Mouse (Mus musculus) heart, embryonic 10.5 days (tissue): ENCODE results near the gene A730061H03Rik. TPM values are rescaled to one million over a fixed set of nuclear protein-coding genes. Genes with fewer than 3 reads are reported as not detected.

ENCODE experiments used
- DNase-seq: peaks from one replicate; pipeline ENCODE4 v3.0.0-alpha.2; 2017; ENCODE audit warnings: low spot score
- H3K27ac ChIP-seq: fragments of 300-500 bp; sonication (generic); 2 replicates; pipeline ENCODE4 v1.5.1; 2016; ENCODE audit warnings: mild to moderate bottlenecking
- H3K27me3 ChIP-seq: fragments of 300-500 bp; sonication (generic); 2 replicates; pipeline ENCODE4 v1.6.1; 2016; ENCODE audit warnings: mild to moderate bottlenecking; ENCODE audit not compliant: poor library complexity, insufficient read depth, severe bottlenecking
- H3K36me3 ChIP-seq: fragments of 300-500 bp; sonication (generic); 2 replicates; pipeline ENCODE4 v1.6.1; 2016; ENCODE audit warnings: mild to moderate bottlenecking, moderate library complexity
- H3K4me1 ChIP-seq: fragments of 300-500 bp; sonication (generic); 2 replicates; pipeline ENCODE4 v1.6.1; 2016; ENCODE audit warnings: mild to moderate bottlenecking
- H3K4me3 ChIP-seq: fragments of 300-500 bp; sonication (generic); 2 replicates; pipeline ENCODE4 v1.5.1; 2016; ENCODE audit warnings: mild to moderate bottlenecking, moderate library complexity
- H3K9me3 ChIP-seq: fragments of 300-500 bp; sonication (generic); 2 replicates; pipeline ENCODE4 v1.6.1; 2016; ENCODE audit warnings: mild to moderate bottlenecking, moderate library complexity
- WGBS: fragments of 180-500 bp; shearing (Covaris S2); methylation state at CpG from one replicate; pipeline ENCODE4 v1.1.7; 2016; 5-methylcytosine and 5-hydroxymethylcytosine counted together
- polyA plus RNA-seq: library from polyadenylated mRNA; unstranded; fragments of >200 nt; fragmentation: Nextera tagmentation; extraction: Ambion mirVana; gene quantifications from 2 replicates; pipeline ENCODE4 v1.2.1, GENCODE M21; 2016

The A730061H03Rik gene
- 1.3 TPM in 1 of 2 replicates, not detected in the other for polyA plus RNA-seq

- peak; percentile 100 for DNase-seq
- Histone ChIP-seq H3K27me3 (no peaks in the 10 kb centered on the region), H3K9me3 (no peaks in the 10 kb centered on the region), H3K36me3 (peaks cover 29% of the 10 kb centered on the region), H3K4me3 (peak within 1 kb of the TSS; percentile 77), H3K27ac (peak within 1 kb of the TSS; percentile 98), H3K4me1 (peaks cover 16% of the 10 kb centered on the region)
- WGBS = under 1% methylated on average over 51 of the region's 51 CpGs
Observed at GRCm38 (mm10) chr14:55560202-55561073, at the start of gene A730061H03Rik. A730061H03Rik (minus strand) TSS chr14:55560406.

- 92% methylated on average over 6 of the region's 6 CpGs for WGBS
- H3K36me3 ChIP-seq = peaks cover 58% of the 10 kb centered on the region
- DNase-seq = no peak
Observed at GRCm38 (mm10) chr14:55608339-55608738, 48.1 kb upstream of the A730061H03Rik start.

GRCm38 (mm10) chr14:55605743-55606459 is 45.7 kb upstream of the A730061H03Rik start:
- H3K4me3 ChIP-seq = no peak overlapping the region
- peaks cover 81% of the 10 kb centered on the region for H3K36me3 ChIP-seq
- H3K4me1 ChIP-seq = peaks cover 20% of the 10 kb centered on the region
- no peak overlapping the region for H3K27ac ChIP-seq
- 71% methylated on average over 16 of the region's 16 CpGs for WGBS
- DNase-seq = no peak
- no peaks in the 10 kb centered on the region for H3K9me3 ChIP-seq
- H3K27me3 ChIP-seq = no peaks in the 10 kb centered on the region

More at GRCm38 (mm10) chr14:55608339-55608738, 48.1 kb upstream of the A730061H03Rik start:
- no peak overlapping the region for H3K27ac ChIP-seq
- H3K27me3 ChIP-seq = no peaks in the 10 kb centered on the region
- no peak overlapping the region for H3K4me3 ChIP-seq
- peaks cover 21% of the 10 kb centered on the region for H3K4me1 ChIP-seq
- H3K9me3 ChIP-seq = no peaks in the 10 kb centered on the region

- no peak for DNase-seq
- no peak overlapping the region for H3K27ac ChIP-seq
- no peaks in the 10 kb centered on the region for H3K9me3 ChIP-seq
- peaks cover 86% of the 10 kb centered on the region for H3K36me3 ChIP-seq
- 93% methylated on average over 11 of the region's 11 CpGs for WGBS
- no peaks in the 10 kb centered on the region for H3K27me3 ChIP-seq
- peak overlapping the region; percentile 57; the same call in 1 of the 2 replicates for H3K4me3 ChIP-seq
- H3K4me1 ChIP-seq = peaks cover 20% of the 10 kb centered on the region
Observed at GRCm38 (mm10) chr14:55604823-55605222, 44.6 kb upstream of the A730061H03Rik start.

GRCm38 (mm10) chr14:55603633-55604576 is 43.7 kb upstream of the A730061H03Rik start:
- peak overlapping the region; percentile 57 for H3K4me3 ChIP-seq
- H3K36me3 ChIP-seq = peaks cover 86% of the 10 kb centered on the region
- WGBS = 20% methylated on average over 19 of the region's 19 CpGs
- H3K27me3 ChIP-seq = no peaks in the 10 kb centered on the region
- H3K4me1 ChIP-seq = peaks cover 20% of the 10 kb centered on the region
- H3K9me3 ChIP-seq = no peaks in the 10 kb centered on the region
- peak; percentile 96 for DNase-seq
- peak overlapping the region; percentile 89 for H3K27ac ChIP-seq

- DNase-seq = no peak
- no peaks in the 10 kb centered on the region for H3K27me3 ChIP-seq
- peaks cover 20% of the 10 kb centered on the region for H3K4me1 ChIP-seq
- peaks cover 86% of the 10 kb centered on the region for H3K36me3 ChIP-seq
- H3K9me3 ChIP-seq = no peaks in the 10 kb centered on the region
- peak within 1 kb of the TSS; percentile 89 for H3K27ac ChIP-seq
- 80% methylated on average over 7 of the region's 7 CpGs for WGBS
- H3K4me3 ChIP-seq = peak within 1 kb of the TSS; percentile 57
Observed at GRCm38 (mm10) chr14:55603271-55603632, 43.0 kb upstream of the A730061H03Rik start, which contains the start of gene Irf9. Irf9 (plus strand) TSS chr14:55603571.

- WGBS = 93% methylated on average over 21 of the region's 21 CpGs
- Histone ChIP-seq H3K4me3 (no peak overlapping the region), H3K9me3 (no peaks in the 10 kb centered on the region), H3K27me3 (no peaks in the 10 kb centered on the region), H3K4me1 (peaks cover 15% of the 10 kb centered on the region), H3K36me3 (peaks cover 95% of the 10 kb centered on the region), H3K27ac (no peak overlapping the region)
- DNase-seq = peak; percentile 73
Observed at GRCm38 (mm10) chr14:55598521-55599390, 38.5 kb upstream of the A730061H03Rik start.

GRCm38 (mm10) chr14:55596036-55596690 is 36.0 kb upstream of the A730061H03Rik start:
- no peak overlapping the region for H3K27ac ChIP-seq
- H3K4me3 ChIP-seq = 0 out of 2 replicates have a peak overlapping the region, but pooled peaks have one; percentile 1
- no peaks in the 10 kb centered on the region for H3K27me3 ChIP-seq
- H3K4me1 ChIP-seq = peaks cover 24% of the 10 kb centered on the region
- DNase-seq = peak; percentile 74
- H3K9me3 ChIP-seq = no peaks in the 10 kb centered on the region
- H3K36me3 ChIP-seq = peaks cover 71% of the 10 kb centered on the region
- 80% methylated on average over 13 of the region's 13 CpGs for WGBS

GRCm38 (mm10) chr14:55592226-55592625 is 32.0 kb upstream of the A730061H03Rik start:
- Histone ChIP-seq H3K4me3 (peak overlapping the region; percentile 98), H3K9me3 (no peaks in the 10 kb centered on the region), H3K4me1 (peaks cover 31% of the 10 kb centered on the region), H3K27me3 (no peaks in the 10 kb centered on the region), H3K36me3 (peaks cover 45% of the 10 kb centered on the region), H3K27ac (peak overlapping the region; percentile 96)
- 7% methylated on average over 16 of the region's 16 CpGs for WGBS
- no peak for DNase-seq

GRCm38 (mm10) chr14:55591331-55591891 is 31.2 kb upstream of the A730061H03Rik start, which contains the start of gene Rnf31:
Rnf31 (plus strand) TSS chr14:55591708.
- no peaks in the 10 kb centered on the region for H3K27me3 ChIP-seq
- H3K4me1 ChIP-seq = peaks cover 31% of the 10 kb centered on the region
- peak within 1 kb of the TSS; percentile 98 for H3K4me3 ChIP-seq
- H3K9me3 ChIP-seq = no peaks in the 10 kb centered on the region
- WGBS = under 1% methylated on average over 33 of the region's 33 CpGs
- DNase-seq = peak; percentile 98
- H3K27ac ChIP-seq = peak within 1 kb of the TSS; percentile 96
- peaks cover 40% of the 10 kb centered on the region for H3K36me3 ChIP-seq
